Mouse (Mus musculus) mesoderm, embryonic 11.5 days (tissue): ENCODE data around the gene Syt2.

Experiments
- DNase-seq: peaks from one replicate; pipeline ENCODE4 v3.0.0-alpha.2; 2012; ENCODE audit warnings: low read depth, low spot score

Syt2 gene

DNA sequence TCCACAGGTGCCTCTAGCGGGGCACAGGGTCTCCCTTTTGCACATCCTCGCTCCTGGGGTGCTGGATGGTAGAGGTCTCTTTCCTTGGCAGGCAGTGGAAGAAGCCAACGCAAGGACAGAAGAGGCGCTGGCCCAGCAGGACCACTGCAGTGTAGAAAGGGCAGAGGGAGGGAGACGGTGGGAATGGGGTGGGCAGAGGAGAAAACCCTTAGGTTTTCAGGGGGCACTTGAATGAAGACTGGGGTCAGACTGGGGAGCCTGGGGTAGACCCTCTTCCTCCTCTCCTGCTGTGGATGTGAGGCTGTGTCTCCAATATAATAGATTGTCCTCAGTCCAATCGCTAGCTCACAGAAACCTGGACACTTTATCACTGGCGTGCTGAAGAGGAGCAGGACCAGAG lies 1.1 kb downstream of the Syt2 start:
- DNase-seq = no peak

DNA sequence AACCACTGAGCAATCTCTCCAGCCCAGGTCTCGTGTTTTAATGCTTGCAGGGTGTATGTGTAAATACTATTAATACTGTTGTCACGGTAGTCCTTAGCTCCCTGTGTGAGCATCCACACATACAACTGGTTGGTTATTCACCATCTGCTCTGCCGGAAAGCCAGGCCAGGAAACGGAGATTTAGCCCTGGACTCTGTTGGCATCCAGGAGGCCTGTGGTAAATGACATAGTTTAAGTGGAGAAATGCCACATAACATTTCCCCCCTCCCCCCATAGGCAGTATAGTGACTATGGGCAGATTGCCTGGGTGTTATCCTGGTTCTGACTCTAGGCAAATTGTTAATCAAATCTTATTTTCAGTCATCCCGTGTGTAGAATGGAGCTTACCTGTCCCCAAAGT lies 4.3 kb downstream of the Syt2 start:
- DNase-seq = no peak

DNA sequence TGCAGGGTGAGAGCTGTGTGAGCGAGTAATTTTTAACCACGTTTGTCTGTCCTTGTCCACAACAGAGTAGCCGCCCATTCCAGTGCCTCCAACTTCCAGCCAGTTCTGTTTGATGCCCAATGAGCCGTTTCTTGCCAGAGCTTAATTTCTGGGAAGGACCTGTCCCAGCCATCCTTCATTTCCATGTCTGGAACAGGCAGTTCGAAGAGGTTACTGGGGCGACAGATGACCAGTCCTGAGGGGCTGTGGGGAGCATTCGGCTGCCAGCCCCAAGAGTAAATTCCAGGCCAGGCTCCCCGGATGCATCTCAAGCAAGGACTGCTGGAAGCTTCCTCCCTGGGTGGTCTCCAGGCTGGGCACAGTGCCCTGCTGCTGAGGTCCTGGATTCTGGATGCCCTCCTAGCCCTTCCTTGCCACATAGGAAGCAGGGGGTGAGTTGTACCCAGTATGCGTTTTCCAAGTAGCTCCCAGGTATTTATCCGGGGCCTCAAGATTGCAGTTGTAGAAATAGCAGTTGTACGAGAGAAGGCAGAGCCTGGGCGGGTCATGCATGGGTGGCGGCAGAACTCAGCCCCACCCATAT lies 4.9 kb downstream of the Syt2 start:
- DNase-seq = no peak

DNA sequence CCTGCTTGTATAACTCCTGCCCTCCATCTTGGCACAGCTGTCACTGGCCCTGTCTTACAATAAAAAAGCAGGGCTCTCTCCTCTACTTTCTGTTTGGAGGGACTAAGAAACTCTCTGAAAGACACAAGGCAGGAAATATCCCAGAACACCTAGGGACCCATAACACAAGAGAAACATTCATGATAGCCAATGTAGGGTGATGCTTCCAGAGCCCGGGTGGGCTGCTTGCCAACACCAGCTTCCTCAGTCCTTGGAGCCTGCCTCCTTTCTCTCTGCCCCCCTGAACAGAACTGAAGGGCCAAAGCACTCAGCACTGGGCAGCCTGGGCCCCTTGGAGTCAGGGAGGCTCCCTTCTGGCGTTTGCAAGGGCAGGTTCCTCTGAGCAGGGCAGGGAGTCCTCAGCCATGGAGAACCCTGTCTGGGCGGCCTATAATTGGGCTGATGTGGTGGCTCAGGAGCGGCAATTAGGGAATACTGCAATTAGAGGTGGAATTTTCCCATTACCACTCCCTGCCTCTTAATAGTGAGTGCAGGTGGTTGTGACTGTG lies 5.4 kb downstream of the Syt2 start:
- DNase-seq = no peak

DNA sequence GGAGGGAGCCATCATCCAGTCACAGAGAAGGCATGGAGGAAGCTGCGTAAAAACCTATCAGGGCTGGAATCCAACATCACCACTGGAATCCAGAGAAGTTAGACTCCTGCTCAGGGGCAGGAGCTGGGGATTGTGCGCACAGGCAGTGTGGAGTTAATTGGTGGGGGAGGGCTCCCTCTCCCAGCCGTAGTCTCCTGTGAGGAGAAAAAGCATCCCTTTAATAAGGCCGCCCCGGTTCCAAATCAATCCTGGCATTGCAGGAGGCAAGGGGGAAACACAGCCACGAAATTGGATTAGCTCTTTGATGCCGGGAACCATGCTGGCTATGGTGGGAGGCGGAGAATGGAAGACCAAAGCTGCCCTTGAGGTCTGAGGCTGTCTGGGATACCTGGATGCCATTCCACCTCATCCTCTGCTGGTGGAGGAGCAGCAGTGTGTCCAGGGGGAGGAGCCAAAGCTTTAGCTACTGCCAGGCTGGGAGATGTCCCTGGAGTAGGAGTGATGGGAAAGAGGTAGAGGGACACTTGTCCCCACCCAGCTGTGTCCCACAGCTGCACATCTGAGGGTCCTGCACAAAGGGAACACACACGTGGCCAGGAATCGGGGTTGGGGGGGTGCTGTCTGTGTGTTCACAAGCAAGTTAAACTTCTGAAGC lies 7.3 kb downstream of the Syt2 start:
- no peak for DNase-seq

DNA sequence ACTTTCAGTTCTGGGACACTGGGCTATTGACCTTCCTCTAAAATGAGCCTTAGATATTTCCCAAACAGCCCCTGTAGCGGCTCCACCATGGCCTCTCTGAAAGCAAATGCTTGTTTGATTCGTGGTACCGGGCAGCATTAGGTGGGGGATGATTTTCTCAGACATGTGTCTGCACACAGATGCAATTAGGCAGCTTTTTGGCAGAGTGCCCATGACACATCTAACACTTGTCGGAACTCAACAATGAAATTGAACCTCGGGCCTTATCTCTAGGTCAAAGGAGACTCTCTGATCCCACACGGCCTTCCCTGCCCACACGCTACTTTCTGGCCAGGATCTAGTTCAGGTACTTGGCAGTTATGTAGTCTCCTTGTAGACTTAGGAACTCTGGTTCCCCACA lies 12.4 kb downstream of the Syt2 start:
- no peak for DNase-seq

DNA sequence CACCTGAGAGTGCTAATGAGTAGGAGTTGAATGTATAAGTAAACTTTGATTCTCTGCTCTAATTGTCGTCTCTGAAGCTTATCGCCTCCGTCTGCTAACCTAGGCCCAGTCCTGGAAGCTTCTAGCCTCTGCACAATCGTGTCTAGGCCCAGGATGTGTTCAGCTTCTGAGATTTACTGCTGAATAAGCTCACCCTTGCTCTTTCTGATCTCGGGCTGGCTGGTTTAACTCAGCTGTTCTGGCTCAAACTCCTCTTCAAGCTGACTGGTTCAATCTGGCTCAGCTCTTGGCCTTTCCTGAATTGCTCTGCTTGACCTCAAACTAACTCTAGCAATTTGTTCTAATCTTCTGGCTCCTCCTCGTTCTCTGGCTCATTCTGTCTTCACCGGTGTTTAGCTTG lies 13.7 kb downstream of the Syt2 start:
- no peak for DNase-seq

DNA sequence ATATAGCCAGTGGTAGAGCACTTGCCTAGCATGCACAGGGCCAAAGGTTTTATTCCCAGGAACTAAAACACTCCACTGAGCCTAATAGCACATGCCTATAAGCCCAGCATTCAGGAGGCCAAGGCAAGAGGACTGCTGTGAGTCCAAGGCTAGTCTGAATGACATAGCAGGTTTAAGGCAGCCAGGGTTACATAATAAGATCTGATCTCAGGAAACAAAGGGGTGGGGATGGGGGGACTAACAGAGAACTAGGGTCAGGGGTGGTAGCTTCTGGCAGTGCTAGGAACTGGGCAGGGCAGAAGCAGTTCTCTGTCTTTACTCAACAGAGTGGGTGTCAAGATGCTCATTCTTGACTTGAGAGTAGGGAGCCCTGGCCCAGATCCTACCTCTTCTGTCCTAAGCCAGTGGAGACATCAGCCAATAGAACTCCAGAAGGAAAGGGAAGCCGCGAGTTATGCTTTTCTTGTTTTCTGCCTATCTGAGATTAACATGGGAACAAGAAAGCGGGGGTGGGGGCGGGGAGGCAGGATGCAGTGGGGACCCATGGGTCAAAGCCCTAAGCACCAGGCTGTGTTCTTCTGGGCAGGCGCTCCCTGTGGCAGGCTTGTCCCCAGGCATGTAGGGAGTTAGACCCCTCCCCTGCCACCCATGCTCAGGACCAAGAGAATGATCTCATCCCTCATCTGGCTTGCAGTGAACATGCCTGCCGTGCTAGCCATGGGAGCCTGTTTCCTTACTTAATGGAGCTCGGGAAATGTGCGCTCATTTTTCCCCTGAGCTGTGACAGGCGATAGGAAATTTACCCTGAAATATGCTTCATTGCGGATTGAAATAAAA lies 25.0 kb downstream of the Syt2 start:
- no peak for DNase-seq

DNA sequence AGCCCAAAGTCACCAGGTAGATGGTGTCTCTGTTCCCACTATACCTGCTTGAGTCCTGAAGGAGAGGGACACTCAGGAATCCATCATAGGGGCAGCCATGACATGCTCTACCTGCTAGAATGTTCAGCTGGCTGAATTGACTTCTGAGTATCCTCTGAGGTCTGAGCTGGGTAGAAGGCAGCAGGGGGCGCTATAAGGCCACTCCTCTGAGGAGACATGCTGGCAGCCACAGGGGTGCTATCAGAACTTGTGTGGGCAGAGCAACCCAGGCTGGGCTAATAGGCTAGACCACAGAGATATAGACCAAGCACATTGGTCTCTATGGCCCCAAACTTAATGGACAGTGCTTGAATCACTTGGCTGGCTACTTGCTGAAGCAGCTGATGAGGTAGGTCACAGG lies 27.8 kb downstream of the Syt2 start:
- DNase-seq = no peak

DNA sequence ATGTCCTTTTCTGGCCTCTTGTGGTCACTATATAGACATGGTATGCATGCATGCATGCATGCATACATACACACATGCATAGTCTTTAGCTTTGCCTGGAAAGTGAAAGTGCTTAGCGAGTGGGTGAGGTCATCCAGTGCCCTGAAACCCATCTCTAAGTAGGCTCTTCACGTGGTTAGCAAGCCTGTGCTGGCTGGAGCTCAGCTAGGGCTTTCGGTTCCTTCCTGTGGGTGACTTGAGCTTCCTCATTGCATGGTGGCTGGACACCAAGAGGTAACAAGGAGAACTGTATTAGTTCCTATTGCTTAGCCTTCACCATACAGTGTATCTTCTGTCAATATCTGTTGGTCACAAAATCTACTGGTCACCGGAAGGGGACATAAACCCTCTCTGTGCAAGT lies 33.0 kb downstream of the Syt2 start:
- no peak for DNase-seq

DNA sequence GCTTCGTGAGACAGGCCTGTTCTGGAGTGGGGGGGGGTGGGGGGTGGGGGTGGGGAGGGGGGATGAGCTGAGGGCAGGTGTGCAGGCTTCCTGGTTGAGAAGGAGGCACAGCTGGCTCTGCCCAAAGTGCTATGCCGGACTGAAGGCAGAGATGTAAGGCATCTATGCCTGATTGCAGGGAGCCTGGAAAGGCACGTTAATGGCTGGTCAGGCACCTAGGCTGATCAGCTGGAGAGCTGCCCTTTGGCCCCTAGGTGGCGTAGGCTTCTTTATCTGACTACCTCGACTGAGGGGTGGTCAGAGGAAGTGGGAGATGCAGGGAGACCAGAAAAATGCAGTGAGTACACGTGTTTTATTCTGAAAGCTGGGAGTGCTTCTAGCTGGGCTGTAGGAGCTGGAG lies 34.1 kb downstream of the Syt2 start:
- DNase-seq = no peak

DNA sequence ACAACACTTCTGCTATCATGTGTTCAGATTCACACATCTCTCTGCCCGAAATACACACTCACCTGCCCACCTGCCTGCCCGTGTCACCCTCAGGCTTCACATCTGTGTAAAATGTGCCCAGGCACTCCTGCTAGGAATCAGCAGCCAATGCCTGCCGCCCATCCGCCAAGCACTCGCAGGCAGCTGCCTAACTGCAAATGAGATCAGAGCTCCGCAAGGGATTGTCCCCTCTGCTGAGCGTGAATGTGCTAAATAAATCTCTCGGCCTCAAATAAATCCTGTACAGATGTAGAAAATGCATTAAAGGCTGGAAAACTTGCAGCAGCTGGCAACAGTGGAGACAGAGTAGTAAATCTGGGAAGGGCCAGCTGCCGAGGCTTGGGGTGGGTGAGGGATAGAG lies 36.0 kb downstream of the Syt2 start:
- DNase-seq = peak; percentile 31

DNA sequence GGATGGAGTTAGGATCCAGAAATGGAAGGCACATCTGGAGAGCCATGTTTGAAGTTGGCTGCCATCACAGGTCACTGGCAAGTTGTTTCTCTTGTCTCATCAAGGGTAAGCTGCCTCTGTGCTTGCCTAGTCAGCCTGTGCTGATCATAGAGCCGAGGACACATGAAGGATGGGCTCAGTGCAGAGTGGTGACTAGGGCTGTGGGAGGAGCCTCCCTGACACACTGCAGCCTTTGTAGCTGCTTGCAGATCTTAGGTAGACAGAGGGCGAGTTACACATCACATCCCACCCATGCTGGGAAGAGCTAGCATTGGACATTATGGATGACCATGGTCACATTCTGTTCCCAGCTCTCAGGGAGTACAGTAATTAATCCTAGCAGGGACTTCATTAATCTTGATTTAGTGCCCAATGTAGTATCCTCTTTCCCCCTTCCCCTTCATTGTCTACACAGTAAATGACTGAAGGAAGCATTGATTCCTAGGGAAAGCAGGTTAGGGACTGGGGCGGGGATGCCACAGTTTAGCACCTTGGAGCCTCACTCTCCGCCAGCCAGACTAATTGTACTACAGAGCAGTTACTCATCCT lies 40.5 kb downstream of the Syt2 start:
- DNase-seq = no peak

DNA sequence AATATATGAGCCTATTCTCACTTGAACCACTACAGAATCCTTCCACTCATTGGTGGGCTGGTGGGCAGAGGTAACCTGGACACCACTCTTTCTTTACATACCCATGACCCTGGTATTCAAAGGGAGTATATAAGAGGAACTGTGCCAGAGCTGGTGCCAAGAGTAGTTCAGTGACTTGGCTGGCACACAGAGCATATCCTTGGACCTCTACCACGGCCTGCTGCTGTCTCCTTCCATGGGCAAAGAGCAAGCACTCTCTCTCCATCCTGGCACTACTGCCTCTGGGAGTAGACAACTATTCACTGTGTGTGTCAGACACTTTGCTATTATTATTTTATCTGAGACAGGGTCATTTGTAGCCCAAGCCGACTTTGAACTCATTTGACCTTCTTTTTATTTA lies 49.8 kb downstream of the Syt2 start:
- DNase-seq = no peak

DNA sequence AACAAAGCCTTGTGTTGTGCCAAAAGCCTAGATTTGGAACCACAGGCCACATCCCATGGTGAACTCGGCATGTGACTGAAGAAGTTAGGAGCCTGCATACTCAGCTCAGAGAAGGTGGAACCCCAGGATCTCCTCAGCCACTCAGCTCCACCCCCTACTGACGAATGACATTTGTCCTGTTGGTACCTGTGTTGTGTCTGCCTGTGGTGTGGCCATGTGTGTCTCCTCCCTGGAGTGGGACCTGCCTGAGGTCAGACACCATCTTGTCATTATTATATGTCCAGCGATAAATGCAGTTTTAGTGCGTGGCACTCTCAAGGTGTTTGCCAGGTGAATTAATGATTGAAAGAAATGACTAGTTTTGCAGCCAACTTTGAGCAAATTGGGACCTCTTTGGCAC lies 50.6 kb downstream of the Syt2 start:
- no peak for DNase-seq

DNA sequence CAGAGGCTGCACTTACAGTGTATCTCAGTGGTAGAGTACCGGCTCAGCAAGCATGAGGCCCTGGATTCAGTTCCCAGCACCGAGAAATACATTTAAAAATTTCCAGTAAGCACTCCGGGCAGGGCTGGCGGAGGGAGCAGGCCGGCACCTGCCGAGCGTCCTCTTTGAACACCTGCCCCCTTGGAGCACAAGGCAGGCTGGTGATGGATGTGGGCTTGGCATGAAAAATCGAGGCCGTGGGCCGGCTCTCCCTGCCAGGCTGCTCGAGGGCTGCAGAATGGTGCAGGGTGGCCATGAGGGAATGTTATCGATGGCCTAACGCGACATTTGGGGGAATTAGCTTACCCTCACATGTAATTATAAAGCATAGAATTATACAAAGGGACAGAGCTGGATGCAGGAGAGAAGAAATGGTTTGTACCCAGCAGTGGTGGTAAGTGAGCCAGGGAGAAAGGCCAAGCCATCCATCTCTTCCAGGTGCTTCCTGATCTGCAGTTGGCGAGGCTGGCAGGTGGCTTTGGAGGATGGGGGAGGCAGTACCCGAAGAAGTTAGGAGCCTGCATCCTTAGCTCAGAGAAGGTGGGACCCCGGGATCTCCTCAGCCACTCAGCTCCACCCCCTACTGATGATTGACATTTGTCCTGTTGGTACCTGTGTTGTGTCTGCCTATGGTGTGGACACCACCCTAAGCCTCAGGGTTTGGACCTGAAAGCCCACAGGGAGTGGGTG lies 51.2 kb downstream of the Syt2 start:
- DNase-seq = no peak

DNA sequence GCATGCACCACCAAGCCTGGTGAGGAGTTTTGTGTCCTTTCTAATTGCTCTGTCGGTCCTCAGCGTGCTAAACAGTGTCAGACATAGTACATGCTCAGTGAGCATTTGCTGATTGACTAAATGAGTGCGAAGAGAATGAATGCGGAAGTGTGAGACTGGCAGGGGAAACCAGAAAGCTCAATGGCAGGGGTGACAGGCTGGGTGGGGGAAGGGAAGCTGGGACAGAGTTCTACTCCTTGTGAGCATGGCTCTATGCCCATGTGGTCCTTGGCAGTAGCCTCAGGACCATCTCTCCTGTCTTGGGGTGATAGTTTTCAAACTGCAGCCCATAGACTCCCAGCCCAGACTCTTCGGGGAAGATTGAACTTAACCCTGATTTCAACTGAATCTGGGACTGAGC lies 52.0 kb downstream of the Syt2 start:
- no peak for DNase-seq

DNA sequence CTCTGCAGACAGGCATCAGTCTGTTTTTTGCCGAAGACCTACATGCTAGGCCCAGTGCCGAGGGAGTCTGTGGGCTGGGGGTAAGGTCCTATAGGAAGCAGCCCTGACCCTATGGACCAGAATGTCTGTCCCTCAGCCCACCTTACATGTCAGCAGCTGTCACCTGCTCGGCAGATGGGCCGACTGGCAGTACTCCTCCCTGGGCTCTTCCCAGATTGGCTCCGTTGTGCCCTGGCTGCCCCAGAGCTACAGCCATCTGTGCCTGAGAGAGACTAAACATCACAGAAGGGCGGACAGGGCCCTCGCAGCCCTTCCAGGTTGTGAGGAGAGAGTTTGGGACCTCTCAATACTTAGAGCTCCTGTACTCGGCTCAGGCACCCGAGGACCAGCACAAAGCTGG lies 52.9 kb downstream of the Syt2 start:
- DNase-seq = no peak

DNA sequence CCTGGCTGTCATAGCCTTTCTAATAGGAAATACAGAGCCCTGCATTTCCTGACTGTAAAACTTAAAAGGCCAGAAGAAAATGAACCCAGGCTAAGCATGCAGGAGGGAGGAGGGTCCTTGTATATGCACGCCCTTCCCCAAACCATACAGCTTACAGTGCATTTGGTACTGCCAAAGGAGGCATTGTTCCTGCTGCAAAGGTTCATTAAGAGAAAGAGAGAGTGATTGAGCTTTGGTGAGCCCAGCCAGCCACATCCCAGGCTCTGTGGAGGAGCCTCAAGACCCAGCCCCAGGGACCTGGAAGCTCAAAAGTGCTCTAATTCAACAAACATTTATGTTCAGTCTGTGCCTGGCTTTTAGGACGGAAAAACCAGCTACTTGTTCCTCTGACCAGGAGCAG lies 53.7 kb downstream of the Syt2 start:
- no peak for DNase-seq

DNA sequence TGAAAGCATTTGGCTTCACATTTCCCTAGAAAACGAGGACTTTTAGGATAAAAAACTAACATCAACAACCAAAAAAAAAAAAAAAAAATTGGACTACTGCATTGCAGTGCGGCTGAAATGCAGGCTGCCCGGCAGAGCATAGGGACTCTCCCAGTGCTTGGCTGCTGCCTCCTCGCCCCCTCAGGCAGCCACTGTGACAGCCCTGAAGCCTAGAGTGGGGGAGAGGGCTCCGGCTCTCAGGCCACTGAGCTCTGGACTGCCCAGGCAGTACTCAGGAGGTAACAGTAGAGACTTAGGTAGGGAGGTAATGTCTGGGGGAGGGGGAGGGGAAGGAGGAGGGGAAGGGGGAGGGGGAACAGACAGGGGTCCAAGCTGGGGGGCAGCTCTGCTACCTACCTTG lies 54.2 kb downstream of the Syt2 start:
- DNase-seq = peak; percentile 52

DNA sequence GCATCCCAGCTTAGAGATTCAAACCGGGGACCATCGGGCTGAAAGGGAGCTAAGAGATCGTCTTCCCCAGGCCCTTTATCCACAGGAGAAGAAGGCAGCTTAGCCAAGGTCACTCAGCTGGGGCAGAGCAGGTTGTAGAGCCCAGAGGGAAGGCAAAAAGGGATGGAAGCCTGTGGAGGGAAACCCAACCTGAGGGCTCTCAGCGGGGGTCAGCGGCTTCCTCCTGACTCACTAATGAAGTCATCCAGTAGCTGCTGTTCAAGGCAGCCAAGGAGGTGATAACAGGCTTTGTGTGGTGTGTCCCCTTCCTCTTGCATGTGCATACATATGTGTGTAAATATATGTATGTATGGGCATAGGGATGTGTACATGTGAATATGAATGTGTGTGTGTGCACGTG lies 54.7 kb downstream of the Syt2 start:
- no peak for DNase-seq

DNA sequence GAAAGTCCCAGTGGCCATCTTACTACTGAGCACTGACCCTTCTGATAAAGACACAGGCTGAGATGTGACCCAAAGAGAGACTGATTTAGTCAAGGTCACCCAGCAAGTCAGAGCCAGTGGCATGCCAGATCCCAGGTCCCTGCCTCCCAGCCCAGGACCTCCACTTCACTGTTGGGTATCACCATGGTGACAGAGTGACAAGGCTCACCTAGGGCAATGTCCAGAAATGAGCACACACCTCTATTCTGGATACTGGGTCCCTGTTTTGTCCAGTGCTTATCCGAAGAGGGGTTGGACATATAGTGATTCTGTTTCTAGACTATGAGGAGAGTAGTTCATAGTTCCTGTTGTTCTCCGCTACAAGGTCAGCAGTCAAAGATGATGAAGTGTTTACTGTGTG lies 56.8 kb downstream of the Syt2 start:
- no peak for DNase-seq
